Mouse (Mus musculus) C2C12 (cell line): ENCODE measurements around the gene Prrx1. TPM values are rescaled to one million over a fixed set of nuclear protein-coding genes. Genes with fewer than 3 reads are reported as not detected.

ENCODE experiments used
- H3K27me3 ChIP-seq: one replicate; pipeline ENCODE4 v1.6.1; 2011; ENCODE audit not compliant: control insufficient read depth, insufficient read depth, insufficient read length
- H3K36me3 ChIP-seq: one replicate; pipeline ENCODE4 v1.6.1; 2011; ENCODE audit not compliant: control insufficient read depth, insufficient read depth
- H3K4me3 ChIP-seq: one replicate; pipeline ENCODE4 v1.5.1; 2011; ENCODE audit warnings: mild to moderate bottlenecking, control low read depth; ENCODE audit not compliant: poor library complexity, insufficient read depth, severe bottlenecking
- H3K79me2 ChIP-seq: one replicate; pipeline ENCODE4 v1.6.1; 2011; ENCODE audit not compliant: control insufficient read depth, insufficient read depth
- H3K79me3 ChIP-seq: one replicate; pipeline ENCODE4 v1.6.1; 2011; ENCODE audit warnings: low read depth, control low read depth
- H3ac ChIP-seq: one replicate; pipeline ENCODE3; 2011; ENCODE audit warnings: low read depth; ENCODE audit not compliant: control insufficient read depth, insufficient read length
- CEBPB ChIP-seq: IDR thresholded peaks from one replicate; pipeline ENCODE4 v1.6.1; 2011; ENCODE audit warnings: low read depth, mild to moderate bottlenecking, control low read depth, moderate library complexity
- MYOD1 ChIP-seq: IDR thresholded peaks from one replicate; pipeline ENCODE4 v1.6.1; 2011; ENCODE audit warnings: low read depth; ENCODE audit not compliant: control insufficient read depth, insufficient read length
- USF1 ChIP-seq: IDR thresholded peaks from one replicate; pipeline ENCODE4 v1.6.1; 2011; ENCODE audit warnings: low read depth, mild to moderate bottlenecking, control low read depth, moderate library complexity
- polyA plus RNA-seq: library from polyadenylated mRNA; unstranded; fragments of >200 nt; fragmentation: generic; extraction: Trizol; gene quantifications from one replicate; pipeline ENCODE4 v1.2.1, GENCODE M21; 2012; ENCODE audit warnings: missing spikeins

Prrx1 gene
- polyA plus RNA-seq, 1 experiment, result 5.1 TPM

DNA sequence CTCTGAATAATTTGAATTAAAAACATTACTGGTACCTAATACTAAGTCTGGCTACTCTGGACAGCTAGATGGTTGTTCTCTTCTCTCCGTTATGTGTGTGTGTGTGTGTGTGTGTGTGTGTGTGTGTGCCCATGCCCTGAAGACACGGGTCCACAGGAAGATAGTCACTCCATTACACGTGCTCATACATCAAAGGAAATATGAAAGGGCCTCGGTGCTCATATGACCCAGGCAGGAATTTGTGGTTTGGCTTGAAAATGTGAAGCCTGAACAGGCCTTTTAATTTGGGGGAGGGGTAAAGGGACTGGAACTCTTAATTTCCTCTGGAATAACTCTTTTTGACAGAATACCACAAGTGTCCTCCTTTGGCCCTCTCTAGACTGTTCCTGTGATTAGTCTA is 115.5 kb downstream of the Prrx1 start:
- H3ac ChIP-seq, result no peak overlapping the region

More for the DNA sequence above, 115.5 kb downstream of the Prrx1 start:
- no peak overlapping the region for H3K4me3 ChIP-seq
- H3K36me3 ChIP-seq, result no peaks in the 10 kb centered on the region
- TF ChIP-seq MYOD1 (no peak), CEBPB (no peak), USF1 (peak; percentile 9)
- no peaks in the 10 kb centered on the region for H3K79me3 ChIP-seq
- H3K79me2 ChIP-seq, result no peaks in the 10 kb centered on the region
- H3K27me3 ChIP-seq, result no peaks in the 10 kb centered on the region

Other genes starting within 250 kb of the Prrx1 start
- not detected for gene Mroh9, start 228.0 kb downstream of the Prrx1 start, polyA plus RNA-seq
- gene Gorab, start 90.0 kb upstream of the Prrx1 start, polyA plus RNA-seq, result 3.7 TPM